Mouse (Mus musculus): ENCODE data around the gene Nek3. TPM values are rescaled to one million over a fixed set of nuclear protein-coding genes. Genes with fewer than 3 reads are reported as not detected.

Nek3 gene
- polyA plus RNA-seq (2017; shearing (Covaris generic)), result 1 to 10 TPM; 3.7 to 5.2 TPM

DNA sequence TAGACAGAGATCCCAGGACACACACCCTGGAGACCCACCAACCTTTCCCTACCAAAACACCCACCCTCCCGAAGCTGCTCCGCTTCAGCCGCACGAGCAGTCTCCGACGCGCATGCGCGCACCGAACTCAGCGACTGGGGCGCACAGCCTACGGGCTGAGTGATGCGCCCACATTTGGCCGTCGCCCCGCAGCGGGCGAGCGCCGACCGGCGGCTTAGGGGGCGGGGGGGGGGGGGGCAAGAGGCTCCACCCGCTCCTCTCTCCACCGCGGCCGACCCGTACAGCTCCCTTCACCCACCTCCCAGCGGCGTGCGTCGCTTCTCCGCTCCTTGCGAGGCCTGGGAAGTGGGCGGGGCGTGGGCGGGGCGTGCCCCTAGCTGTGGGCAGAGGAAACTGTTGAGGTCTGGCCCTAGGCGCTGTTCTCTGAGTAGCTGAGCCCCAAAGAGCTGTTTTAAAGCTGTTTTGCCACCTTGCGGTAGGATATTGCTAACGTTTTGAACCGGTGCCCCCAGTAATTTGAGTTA lies at the start of gene Nek3:
Gene Nek3, minus strand, starts transcription at position 356 of the 524 bp plus-strand sequence.

DNA sequence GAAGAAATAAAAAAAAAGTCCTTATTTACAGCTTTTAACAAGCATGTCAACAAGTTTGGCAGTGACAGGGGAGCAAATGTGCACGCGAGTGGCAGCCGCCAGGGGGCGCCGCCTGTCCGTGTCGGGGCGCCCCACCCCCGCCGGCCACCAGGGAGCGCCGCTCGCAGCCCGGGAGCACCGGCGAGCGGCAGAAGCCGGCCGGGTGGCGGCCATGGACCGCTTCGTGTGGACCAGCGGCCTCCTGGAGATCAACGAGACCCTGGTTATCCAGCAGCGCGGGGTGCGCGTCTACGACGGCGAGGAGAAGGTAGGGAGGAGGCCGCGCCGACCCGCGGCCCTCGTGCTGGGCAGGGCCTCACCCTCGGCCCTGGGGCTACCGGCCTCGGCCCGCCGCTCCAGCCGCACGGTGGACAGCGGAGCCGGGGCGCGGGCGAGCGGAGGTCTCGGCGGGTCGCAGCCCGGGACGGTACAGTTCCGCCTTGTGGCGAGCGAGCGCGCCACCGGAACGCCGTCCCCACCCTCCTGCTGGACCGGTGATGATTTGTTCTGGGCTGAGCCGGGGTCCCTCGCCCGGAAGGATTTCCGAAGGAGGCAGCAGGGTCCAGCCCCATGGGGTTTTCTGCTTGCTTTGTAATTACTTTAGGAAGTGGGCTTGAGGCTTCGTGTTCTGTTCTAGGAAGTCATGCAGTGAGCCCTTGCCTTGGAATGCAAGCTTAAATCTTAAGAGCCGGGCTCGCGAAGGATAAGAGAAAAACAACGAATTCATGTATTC lies 26.6 kb upstream of the Nek3 start, which contains the start of gene Vps36:
Gene Vps36, plus strand, starts transcription at position 150 of the 772 bp plus-strand sequence.

DNA sequence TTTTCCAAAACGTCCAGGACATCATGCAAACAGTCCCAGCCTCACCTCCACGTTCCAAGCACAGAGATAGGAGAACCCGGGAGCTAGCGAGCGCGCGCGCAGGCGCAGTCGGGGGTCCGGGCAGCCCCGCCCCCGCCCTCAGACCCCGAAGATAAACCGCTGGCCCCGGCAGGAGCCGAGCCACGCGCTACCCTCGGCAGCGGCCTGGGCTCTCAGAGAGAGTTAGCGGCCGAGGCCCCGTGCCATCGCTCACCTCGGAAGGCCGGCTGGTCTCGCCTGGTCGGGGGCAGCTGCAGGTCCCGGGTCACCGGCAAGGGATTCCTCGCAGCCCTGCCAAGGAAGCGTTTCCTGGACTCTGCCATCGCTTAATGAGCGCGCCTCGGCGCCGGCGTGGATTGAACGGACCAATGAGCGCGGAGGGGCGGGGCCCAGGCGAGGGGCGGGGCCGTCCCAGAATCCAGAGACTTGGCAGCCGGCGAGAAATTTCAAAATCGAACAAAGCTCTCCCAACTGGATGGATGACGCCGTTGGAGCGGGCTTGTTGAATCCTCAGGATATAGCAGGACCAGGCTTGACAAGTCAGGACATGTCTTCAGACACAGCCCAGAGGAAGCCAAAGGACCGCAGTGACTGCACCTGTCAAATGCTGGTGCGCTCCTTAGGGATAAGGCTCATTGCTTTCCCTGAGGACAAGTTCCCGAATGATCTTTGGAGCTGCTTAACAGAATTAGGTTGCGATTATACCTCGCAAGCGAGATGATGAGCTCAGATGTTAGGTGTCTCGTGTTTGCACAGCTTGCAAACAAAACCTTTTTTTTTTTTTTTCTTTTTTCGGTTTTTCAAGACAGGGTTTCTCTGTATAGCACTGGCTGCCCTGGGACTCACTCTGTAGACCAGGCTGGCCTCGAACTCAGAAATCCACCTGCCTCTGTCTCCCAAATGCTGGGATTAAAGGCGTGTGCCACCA lies 19.5 kb upstream of the Nek3 start, which contains the start of gene Ckap2:
Gene Ckap2, minus strand, starts transcription at position 389 of the 967 bp plus-strand sequence.

DNA sequence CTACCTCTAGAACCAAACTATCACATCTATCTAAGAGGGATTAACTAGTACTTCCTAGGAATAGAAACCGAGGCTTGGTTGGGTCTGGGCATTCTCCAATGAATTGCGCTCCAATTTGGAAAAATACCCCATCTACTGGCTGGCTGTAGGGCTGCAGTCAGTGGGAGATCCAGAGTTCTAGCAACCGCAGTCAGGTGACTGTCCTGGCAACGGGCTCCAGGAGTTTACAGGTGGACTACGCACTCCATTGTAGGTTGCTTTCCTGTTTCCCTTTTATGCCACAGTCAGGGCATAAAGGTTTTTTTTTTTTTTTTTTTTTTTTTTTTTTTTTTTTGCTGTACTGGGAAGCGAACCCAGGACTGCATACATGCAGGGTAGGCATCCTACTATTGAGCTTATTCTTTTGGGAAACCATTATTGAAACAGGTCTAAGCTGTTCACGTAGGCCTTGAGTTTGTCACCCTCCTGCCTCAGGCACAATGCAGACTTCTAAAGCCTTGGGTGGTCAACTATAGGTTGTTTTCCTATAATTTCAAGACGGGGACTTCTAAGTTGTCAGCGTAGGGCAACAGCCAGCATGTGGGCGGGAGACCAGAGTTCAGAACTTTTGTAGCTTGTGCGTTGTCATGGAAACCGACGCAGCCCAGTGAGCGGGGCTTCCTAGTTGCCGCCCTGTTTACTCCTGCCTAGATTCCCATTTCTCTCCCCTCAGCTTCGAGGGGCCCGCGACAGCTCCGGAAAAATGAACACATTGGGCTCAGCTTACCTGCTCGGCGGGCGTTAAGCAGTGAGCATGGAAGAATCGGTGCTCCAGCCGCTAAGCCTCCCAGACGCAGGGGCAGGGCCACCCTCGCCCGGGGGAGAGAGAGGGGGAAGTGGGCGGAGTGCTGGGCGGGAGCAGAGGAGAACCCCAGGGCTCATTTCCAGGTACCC lies 41.7 kb downstream of the Nek3 start, which contains the start of gene Nek5:
Gene Nek5, minus strand, starts transcription at position 834 of the 933 bp plus-strand sequence.

Other genes with a start within 250 kb of the Nek3 start
- gene Defb15, start 233.7 kb downstream of the Nek3 start, polyA plus RNA-seq (2017; shearing (Covaris generic)), result not detected
- not detected for gene Defb35, start 228.1 kb downstream of the Nek3 start, polyA plus RNA-seq (2017; shearing (Covaris generic))
- gene Defb13, start 219.7 kb downstream of the Nek3 start, polyA plus RNA-seq (2017; shearing (Covaris generic)), result not detected
- under 1 TPM in 1 of 2 experiments, not detected in 1; 0.25 TPM for gene Fam90a1a, start 207.7 kb downstream of the Nek3 start, polyA plus RNA-seq (2017; shearing (Covaris generic))
- gene Ccdc70, start 196.7 kb downstream of the Nek3 start, polyA plus RNA-seq (2017; shearing (Covaris generic)), result not detected
- under 1 TPM; 0.04 to 0.10 TPM for gene Atp7b, start 106.1 kb downstream of the Nek3 start, polyA plus RNA-seq (2017; shearing (Covaris generic))
- gene Alg11, start 105.7 kb downstream of the Nek3 start, polyA plus RNA-seq (2017; shearing (Covaris generic)), result 1 to 10 TPM; 7.6 to 9.9 TPM
- under 1 TPM; 0.15 to 0.17 TPM for gene Nek5, start 41.4 kb downstream of the Nek3 start, polyA plus RNA-seq (2017; shearing (Covaris generic))
- 1 to 10 TPM; 7.1 to 8.5 TPM for gene Ckap2, start 19.4 kb upstream of the Nek3 start, polyA plus RNA-seq (2017; shearing (Covaris generic))
- 10 to 100 TPM; 38.3 to 46.4 TPM for gene Vps36, start 26.4 kb upstream of the Nek3 start, polyA plus RNA-seq (2017; shearing (Covaris generic))
- gene Thsd1, start 60.9 kb upstream of the Nek3 start, polyA plus RNA-seq (2017; shearing (Covaris generic)), result under 1 TPM; 0.26 to 0.44 TPM
- not detected for gene Tpte, start 117.0 kb upstream of the Nek3 start, polyA plus RNA-seq (2017; shearing (Covaris generic))
- gene Slc25a15, start 232.2 kb upstream of the Nek3 start, polyA plus RNA-seq (2017; shearing (Covaris generic)), result 1 to 10 TPM; 5.2 to 6.5 TPM
- gene Mrps31, start 244.9 kb upstream of the Nek3 start, polyA plus RNA-seq (2017; shearing (Covaris generic)), result 10 to 100 TPM; 27.2 to 28.5 TPM